Mouse (Mus musculus) limb, embryonic 12.5 days (tissue): Measurements from ENCODE around the gene Cdk2. TPM values are rescaled to one million over a fixed set of nuclear protein-coding genes. Genes with fewer than 3 reads are reported as not detected.

ENCODE experiments used
- ATAC-seq: fragments of 200-750 bp; cut with Nextera tagmentation; 2 replicates; pipeline ENCODE4 v1.8.0; 2017; ENCODE audit warnings: low read depth, moderate TSS enrichment; ENCODE audit not compliant: insufficient number of reproducible peaks, insufficient read depth, low FRiP score, low TSS enrichment
- H3K27ac ChIP-seq: fragments of 300-500 bp; sonication (generic); 2 replicates; pipeline ENCODE4 v1.5.1; 2016; ENCODE audit warnings: mild to moderate bottlenecking, moderate library complexity
- H3K27me3 ChIP-seq: fragments of 300-500 bp; sonication (generic); 2 replicates; pipeline ENCODE4 v1.6.1; 2016; ENCODE audit warnings: mild to moderate bottlenecking, moderate library complexity
- H3K36me3 ChIP-seq: fragments of 300-500 bp; sonication (generic); 2 replicates; pipeline ENCODE4 v1.6.1; 2016; ENCODE audit warnings: mild to moderate bottlenecking, moderate library complexity
- H3K4me1 ChIP-seq: fragments of 300-500 bp; sonication (generic); replicated peaks from 2 replicates; pipeline ENCODE4 v1.6.1; 2016
- H3K4me2 ChIP-seq: fragments of 300-500 bp; sonication (generic); 2 replicates; pipeline ENCODE4 v1.6.1; 2016; ENCODE audit warnings: mild to moderate bottlenecking, moderate library complexity
- H3K4me3 ChIP-seq: fragments of 300-500 bp; sonication (generic); replicated peaks from 2 replicates; pipeline ENCODE4 v1.5.1; 2016; ENCODE audit warnings: mild to moderate bottlenecking
- H3K9ac ChIP-seq: fragments of 300-500 bp; sonication (generic); replicated peaks from 2 replicates; pipeline ENCODE4 v1.6.1; 2016; ENCODE audit warnings: mild to moderate bottlenecking, moderate library complexity
- H3K9me3 ChIP-seq: fragments of 300-500 bp; sonication (generic); 2 replicates; pipeline ENCODE4 v1.6.1; 2016; ENCODE audit warnings: mild to moderate bottlenecking, moderate library complexity
- WGBS: fragments of 180-500 bp; shearing (Covaris S2); methylation state at CpG from one replicate; pipeline ENCODE4 v1.1.7; 2016; 5-methylcytosine and 5-hydroxymethylcytosine counted together
- polyA plus RNA-seq: library from polyadenylated mRNA; unstranded; fragments of >200 nt; fragmentation: Nextera tagmentation; extraction: Ambion mirVana; gene quantifications from 2 replicates; pipeline ENCODE4 v1.2.1, GENCODE M21; 2016

Gene Cdk2
- polyA plus RNA-seq = 147 and 161 TPM in 2 replicates

DNA sequence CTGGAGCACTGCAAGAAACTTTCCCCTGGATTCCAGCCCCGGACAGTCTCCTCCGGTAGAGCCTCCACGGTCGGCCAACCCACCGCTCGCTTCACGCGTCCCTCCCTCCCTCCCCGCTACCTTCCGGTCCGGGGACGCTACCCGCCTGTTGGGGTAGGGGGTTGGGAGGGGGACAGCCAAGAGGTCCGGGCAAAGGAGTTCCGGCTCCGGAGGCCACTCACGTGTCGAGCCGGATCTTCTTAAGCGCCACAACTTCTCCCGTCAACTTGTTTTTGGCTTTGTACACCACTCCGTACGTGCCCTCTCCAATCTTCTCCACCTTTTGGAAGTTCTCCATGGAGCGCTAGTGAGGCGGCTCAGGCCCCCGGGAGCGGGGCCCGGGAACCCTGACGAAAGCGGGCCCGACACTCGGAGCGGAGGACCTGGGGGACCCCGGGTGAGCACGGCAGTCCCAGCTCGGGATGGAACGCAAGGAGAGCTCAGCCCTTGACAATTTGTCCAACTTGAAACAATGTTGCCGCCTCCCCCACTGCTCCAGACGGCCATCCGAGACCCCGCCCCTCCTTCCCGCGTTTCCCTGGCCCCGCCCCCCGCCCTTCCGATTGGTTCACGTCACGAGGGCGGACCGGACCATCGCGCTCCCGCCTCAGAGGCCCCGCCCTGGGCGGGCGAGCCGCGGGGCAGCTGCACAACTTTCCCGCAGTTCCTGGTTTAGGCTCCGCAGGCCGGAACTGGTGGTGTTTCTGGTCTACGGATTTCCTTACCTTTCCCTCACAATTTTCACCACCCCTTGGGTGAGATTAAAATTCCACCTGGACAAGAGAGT is at the start of gene Cdk2:
Gene Cdk2, minus strand, starts transcription at position 541 of the 826 bp plus-strand sequence.
- WGBS = under 1% methylated on average over 59 of the region's 62 CpGs
- peaks cover 39% of the 10 kb centered on the region for H3K36me3 ChIP-seq
- peak; percentile 84 for ATAC-seq
- H3K4me2 ChIP-seq = peak within 1 kb of the TSS; percentile 87
- H3K27me3 ChIP-seq = no peaks in the 10 kb centered on the region
- H3K4me1 ChIP-seq = peaks cover 22% of the 10 kb centered on the region
- peak within 1 kb of the TSS; percentile 77 for H3K4me3 ChIP-seq
- H3K9ac ChIP-seq = peak within 1 kb of the TSS; percentile 79
- peak within 1 kb of the TSS; percentile 97 for H3K27ac ChIP-seq
- no peaks in the 10 kb centered on the region for H3K9me3 ChIP-seq

DNA sequence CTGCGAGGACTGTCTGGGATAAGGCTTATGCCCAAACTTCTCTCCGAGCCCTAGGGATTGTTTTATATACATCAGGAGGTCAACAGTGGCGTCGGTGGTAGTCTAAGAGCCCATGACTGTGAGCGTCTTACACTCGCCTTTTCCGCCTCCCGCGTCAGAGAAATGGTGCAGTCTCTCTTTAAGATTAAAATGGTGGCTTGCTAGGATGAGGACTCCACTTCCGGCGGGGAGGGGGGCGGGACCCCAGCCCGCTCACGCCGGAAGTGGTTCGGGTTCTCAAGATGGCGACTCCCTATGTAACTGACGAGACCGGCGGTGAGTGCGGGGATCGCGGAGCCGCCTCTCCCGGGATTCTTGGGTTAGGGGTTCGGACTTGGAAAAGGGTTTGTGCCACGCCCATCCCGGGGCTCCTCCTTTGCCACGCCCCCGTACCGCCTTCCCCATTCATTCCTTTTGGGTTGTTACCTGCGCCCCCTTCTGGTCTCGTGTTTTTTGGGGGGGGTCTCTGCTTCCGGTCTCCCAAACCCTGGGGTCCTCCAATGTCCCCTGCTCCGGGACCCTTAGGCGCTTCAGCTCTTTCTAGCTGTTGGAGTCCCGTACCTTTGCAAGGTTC is 43.5 kb upstream of the Cdk2 start:
- Histone ChIP-seq H3K9ac (peak overlapping the region; percentile 87), H3K9me3 (no peaks in the 10 kb centered on the region), H3K4me3 (peak overlapping the region; percentile 72), H3K4me1 (peaks cover 32% of the 10 kb centered on the region), H3K36me3 (peaks cover 8% of the 10 kb centered on the region), H3K27me3 (peaks cover 14% of the 10 kb centered on the region), H3K4me2 (peak overlapping the region; percentile 80), H3K27ac (peak overlapping the region; percentile 98)
- peak; percentile 79 for ATAC-seq
- WGBS = under 1% methylated on average over 37 of the region's 37 CpGs

DNA sequence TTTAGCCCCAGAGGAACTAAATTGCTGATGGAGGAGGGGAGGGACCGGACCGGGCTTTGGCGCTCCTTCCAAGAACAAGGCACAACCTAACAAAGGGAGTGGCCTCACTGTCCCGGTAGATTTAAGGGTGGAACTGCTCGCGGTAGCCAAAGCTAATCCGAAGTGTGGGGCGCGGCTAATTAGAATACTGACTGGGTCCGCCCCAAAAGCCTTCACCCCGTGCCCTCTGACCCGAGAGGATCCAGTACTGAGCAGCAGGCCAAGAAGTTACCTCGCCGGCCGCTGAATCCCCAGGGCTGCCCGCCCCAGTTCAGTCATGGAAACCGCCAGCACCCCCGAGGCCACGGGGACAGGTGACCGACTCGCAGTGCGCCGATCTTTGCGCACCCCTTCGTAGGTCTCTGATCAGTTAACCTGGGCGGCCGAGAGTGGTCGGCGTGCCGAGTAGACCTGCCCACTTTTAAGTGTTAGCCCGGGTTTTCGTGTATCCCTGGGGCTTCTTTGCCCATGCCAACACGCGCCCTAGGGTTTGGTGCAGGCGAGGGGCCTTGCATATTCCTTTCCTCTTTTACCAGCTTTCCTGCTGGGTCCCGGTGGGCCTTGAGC is 42.9 kb upstream of the Cdk2 start, which contains the start of gene Pym1:
Gene Pym1, plus strand, starts transcription at position 244 of the 606 bp plus-strand sequence.
- Histone ChIP-seq H3K4me1 (peaks cover 38% of the 10 kb centered on the region), H3K27me3 (peaks cover 20% of the 10 kb centered on the region), H3K36me3 (peaks cover 2% of the 10 kb centered on the region), H3K27ac (peak within 1 kb of the TSS; percentile 98), H3K9me3 (no peaks in the 10 kb centered on the region), H3K9ac (peak within 1 kb of the TSS; percentile 87), H3K4me2 (peak within 1 kb of the TSS; percentile 80), H3K4me3 (peak within 1 kb of the TSS; percentile 72)
- WGBS = under 1% methylated on average over 36 of the region's 36 CpGs
- ATAC-seq = peak; percentile 46

GRCm38 (mm10) chr10:128746972-128747645 is 42.3 kb upstream of the Cdk2 start:
- peaks cover 26% of the 10 kb centered on the region for H3K27me3 ChIP-seq
- no peaks in the 10 kb centered on the region for H3K9me3 ChIP-seq
- peak overlapping the region; percentile 98 for H3K27ac ChIP-seq
- H3K4me3 ChIP-seq = peak overlapping the region; percentile 72
- 38% methylated on average over 9 of the region's 9 CpGs for WGBS
- H3K4me1 ChIP-seq = peaks cover 41% of the 10 kb centered on the region
- H3K4me2 ChIP-seq = peak overlapping the region; percentile 80
- ATAC-seq = no peak
- peak overlapping the region; percentile 87 for H3K9ac ChIP-seq
- no peaks in the 10 kb centered on the region for H3K36me3 ChIP-seq

DNA sequence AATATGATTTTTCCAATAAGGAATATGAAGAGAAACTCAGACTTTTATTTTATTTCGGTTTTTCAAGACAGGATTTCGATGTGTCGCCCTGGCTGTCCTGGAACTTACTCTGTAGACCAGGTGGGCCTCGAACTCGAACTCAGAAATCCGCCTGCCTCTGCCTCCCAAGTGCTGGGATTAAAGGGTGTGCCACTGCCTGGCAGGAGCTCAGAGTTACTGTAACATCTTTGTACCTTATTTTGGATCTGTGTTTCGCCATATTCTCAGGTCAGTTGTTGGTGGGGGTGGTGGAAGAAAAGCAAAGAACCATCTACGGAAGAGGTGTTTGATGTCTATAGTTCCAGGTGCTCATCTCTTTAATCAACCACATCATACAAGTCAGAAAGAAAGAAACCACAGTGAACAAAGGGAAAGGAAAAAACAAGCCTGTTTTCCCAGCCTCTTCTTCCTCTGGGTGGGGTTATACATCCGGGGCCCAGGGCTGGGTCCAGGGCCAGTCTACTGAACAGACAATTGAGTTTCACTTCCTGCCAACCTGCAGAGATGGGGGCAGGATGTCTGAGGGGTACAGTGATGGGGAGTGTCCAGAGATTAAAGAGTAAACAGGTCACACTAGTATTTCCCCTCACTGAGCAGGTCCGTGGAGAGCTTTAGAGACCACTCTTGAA is 41.2 kb upstream of the Cdk2 start:
- no peak overlapping the region for H3K27ac ChIP-seq
- H3K36me3 ChIP-seq = no peaks in the 10 kb centered on the region
- WGBS = 88% methylated on average over 10 of the region's 10 CpGs
- H3K4me3 ChIP-seq = no peak overlapping the region
- ATAC-seq = no peak
- H3K9ac ChIP-seq = no peak overlapping the region
- no peaks in the 10 kb centered on the region for H3K9me3 ChIP-seq
- no peak overlapping the region for H3K4me2 ChIP-seq
- peaks cover 41% of the 10 kb centered on the region for H3K4me1 ChIP-seq
- peaks cover 30% of the 10 kb centered on the region for H3K27me3 ChIP-seq

- Histone ChIP-seq H3K9ac (peak within 1 kb of the TSS; percentile 84), H3K27ac (0 out of 2 replicates have a peak within 1 kb of the TSS, but pooled peaks have one; percentile 41), H3K9me3 (no peaks in the 10 kb centered on the region), H3K4me1 (peaks cover 37% of the 10 kb centered on the region), H3K4me2 (peak within 1 kb of the TSS; percentile 94), H3K4me3 (peak within 1 kb of the TSS; percentile 69), H3K36me3 (no peaks in the 10 kb centered on the region), H3K27me3 (peaks cover 30% of the 10 kb centered on the region)
- 24% methylated on average over 18 of the region's 18 CpGs for WGBS
- ATAC-seq = no peak
These were observed 40.1 kb upstream of the Cdk2 start, which contains the start of gene Dgka for GRCm38 (mm10) chr10:128744680-128745601. Dgka (minus strand) TSS chr10:128744855.

DNA sequence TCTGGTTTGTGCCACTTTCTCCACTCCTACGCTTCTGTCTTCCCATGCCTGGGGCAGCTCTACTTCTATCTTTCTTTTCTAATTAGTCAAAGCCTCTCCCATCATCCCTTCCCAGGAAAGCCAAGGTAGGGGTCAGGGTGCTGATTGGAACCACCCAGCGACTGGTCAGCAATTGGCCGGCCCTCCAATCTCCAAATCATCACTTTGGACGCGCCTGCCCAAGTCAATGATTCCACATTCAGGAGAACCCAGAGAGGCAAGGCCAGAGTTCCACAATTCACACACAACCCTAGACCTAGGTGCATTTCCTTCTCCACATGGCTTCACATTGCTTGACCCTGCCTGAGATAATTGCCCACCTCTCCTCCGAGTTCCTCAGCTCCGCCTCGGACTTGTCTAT is 39.4 kb upstream of the Cdk2 start:
- H3K27me3 ChIP-seq = peaks cover 30% of the 10 kb centered on the region
- H3K4me3 ChIP-seq = peak overlapping the region; percentile 69
- WGBS = 16% methylated on average over 8 of the region's 8 CpGs
- no peaks in the 10 kb centered on the region for H3K9me3 ChIP-seq
- peaks cover 29% of the 10 kb centered on the region for H3K4me1 ChIP-seq
- H3K27ac ChIP-seq = 0 out of 2 replicates have a peak overlapping the region, but pooled peaks have one; percentile 41
- no peaks in the 10 kb centered on the region for H3K36me3 ChIP-seq
- peak overlapping the region; percentile 94 for H3K4me2 ChIP-seq
- peak overlapping the region; percentile 84 for H3K9ac ChIP-seq
- ATAC-seq = no peak

DNA sequence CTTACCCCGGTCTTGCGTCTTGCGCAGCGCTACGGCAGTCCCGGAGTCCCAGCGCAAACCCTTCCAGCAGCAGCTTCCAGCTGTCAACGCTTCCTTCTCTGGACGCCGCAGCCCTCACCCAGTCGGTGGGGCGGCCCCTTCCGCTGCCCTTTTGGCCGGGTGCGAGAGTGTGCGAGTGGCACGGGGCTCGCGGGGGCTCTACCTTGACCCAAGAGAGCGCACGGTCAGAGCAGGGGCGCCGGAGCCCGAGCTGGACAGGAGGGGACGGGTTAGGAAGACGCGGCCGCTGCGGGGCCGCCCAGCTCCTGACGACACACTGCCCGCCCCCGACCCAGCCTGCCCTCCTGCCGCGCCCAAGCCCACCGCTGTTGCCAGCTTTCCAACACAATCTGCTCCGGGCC is 39.0 kb upstream of the Cdk2 start:
- under 1% methylated on average over 37 of the region's 37 CpGs for WGBS
- peaks cover 30% of the 10 kb centered on the region for H3K27me3 ChIP-seq
- 0 out of 2 replicates have a peak overlapping the region, but pooled peaks have one; percentile 41 for H3K27ac ChIP-seq
- H3K9me3 ChIP-seq = no peaks in the 10 kb centered on the region
- 0 out of 2 replicates have a peak, but pooled peaks have one; percentile 7 for ATAC-seq
- peak overlapping the region; percentile 94 for H3K4me2 ChIP-seq
- H3K4me1 ChIP-seq = peaks cover 26% of the 10 kb centered on the region
- H3K9ac ChIP-seq = peak overlapping the region; percentile 84
- peak overlapping the region; percentile 69 for H3K4me3 ChIP-seq
- no peaks in the 10 kb centered on the region for H3K36me3 ChIP-seq

DNA sequence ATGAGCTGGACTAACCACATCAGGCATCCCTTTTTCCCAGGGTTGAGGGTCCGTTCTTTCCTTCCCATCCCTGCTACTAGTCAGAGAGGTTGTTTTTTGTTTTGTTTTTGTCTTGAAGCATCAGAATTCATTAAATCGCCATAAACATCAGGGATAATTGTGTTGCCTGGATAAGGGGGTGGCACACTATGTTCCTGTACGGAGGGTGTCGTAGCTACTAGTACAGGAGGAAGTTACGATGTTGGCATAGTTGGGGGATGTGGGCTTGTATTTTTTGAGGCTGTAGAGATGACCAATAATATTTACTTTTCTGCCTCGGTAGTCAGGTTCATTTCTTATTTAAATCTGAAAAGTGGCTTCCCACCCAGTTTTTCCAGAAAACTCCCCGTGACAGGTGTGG is 38.4 kb upstream of the Cdk2 start:
- WGBS = 9% methylated on average over 7 of the region's 7 CpGs
- Histone ChIP-seq H3K9me3 (no peaks in the 10 kb centered on the region), H3K4me3 (peak overlapping the region; percentile 69), H3K4me2 (peak overlapping the region; percentile 94), H3K27ac (no peak overlapping the region), H3K4me1 (peaks cover 26% of the 10 kb centered on the region), H3K27me3 (peaks cover 30% of the 10 kb centered on the region), H3K9ac (peak overlapping the region; percentile 84), H3K36me3 (no peaks in the 10 kb centered on the region)
- no peak for ATAC-seq
